Mouse (Mus musculus) forebrain, embryonic 10.5 days (tissue): ENCODE results near the gene Olfr1214. TPM values are rescaled to one million over a fixed set of nuclear protein-coding genes. Genes with fewer than 3 reads are reported as not detected.
"Not testable (repeated sequence)": the region's sequence is repeated elsewhere in the genome, so short reads cannot be mapped to it uniquely, and the experiment has no call there.

Experiments used
- DNase-seq: peaks from one replicate; pipeline ENCODE4 v3.0.0-alpha.2; 2017; ENCODE audit warnings: low spot score; ENCODE audit errors: extremely low spot score
- H3K27ac ChIP-seq: fragments of 300-500 bp; sonication (generic); 2 replicates; pipeline ENCODE4 v1.5.1; 2016; ENCODE audit warnings: mild to moderate bottlenecking
- H3K27me3 ChIP-seq: fragments of 300-500 bp; sonication (generic); 2 replicates; pipeline ENCODE4 v1.6.1; 2016; ENCODE audit warnings: mild to moderate bottlenecking; ENCODE audit not compliant: poor library complexity, severe bottlenecking
- H3K36me3 ChIP-seq: fragments of 300-500 bp; sonication (generic); replicated peaks from 2 replicates; pipeline ENCODE4 v1.6.1; 2016; ENCODE audit warnings: mild to moderate bottlenecking, moderate library complexity
- H3K4me1 ChIP-seq: fragments of 300-500 bp; sonication (generic); 2 replicates; pipeline ENCODE4 v1.6.1; 2016
- H3K4me3 ChIP-seq: fragments of 300-500 bp; sonication (generic); 2 replicates; pipeline ENCODE4 v1.5.1; 2016; ENCODE audit warnings: mild to moderate bottlenecking, moderate library complexity
- H3K9me3 ChIP-seq: fragments of 300-500 bp; sonication (generic); 2 replicates; pipeline ENCODE4 v1.6.1; 2016; ENCODE audit warnings: mild to moderate bottlenecking, moderate library complexity
- WGBS: fragments of 180-500 bp; shearing (Covaris S2); methylation state at CpG from one replicate; pipeline ENCODE4 v1.1.7; 2016; 5-methylcytosine and 5-hydroxymethylcytosine counted together
- polyA plus RNA-seq: library from polyadenylated mRNA; unstranded; fragments of >200 nt; fragmentation: Nextera tagmentation; extraction: Ambion mirVana; gene quantifications from 2 replicates; pipeline ENCODE4 v1.2.1, GENCODE M21; 2016

The Olfr1214 gene
- not detected in 2 replicates for polyA plus RNA-seq

DNA sequence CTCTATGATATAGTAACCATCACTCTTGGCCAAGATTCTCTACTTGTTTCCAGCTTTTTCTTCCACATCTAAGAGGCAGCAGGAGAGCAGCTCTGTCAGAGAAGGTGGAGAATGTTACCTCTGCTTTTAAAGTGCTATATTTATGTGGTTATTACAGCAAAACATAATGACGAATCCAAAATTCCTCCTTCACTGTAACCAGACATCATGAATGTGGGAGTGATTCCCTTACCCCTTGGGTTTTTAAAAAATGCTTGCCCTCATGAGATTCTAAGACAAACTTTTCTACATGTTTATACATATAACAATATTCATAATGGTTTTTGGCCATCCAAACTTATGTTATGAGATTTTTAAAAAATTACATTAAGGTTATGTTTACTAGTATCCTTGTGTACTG, at the start of gene Olfr1214:
Gene Olfr1214, minus strand, starts transcription at position 101 of the 400 bp plus-strand sequence.
- Histone ChIP-seq H3K9me3 (no peaks in the 10 kb centered on the region), H3K4me3 (no peak within 1 kb of the TSS), H3K27ac (no peak within 1 kb of the TSS), H3K27me3 (no peaks in the 10 kb centered on the region), H3K4me1 (no peaks in the 10 kb centered on the region), H3K36me3 (no peaks in the 10 kb centered on the region)
- DNase-seq = no peak
- 82% methylated on average over 1 of the region's 1 CpGs for WGBS

DNA sequence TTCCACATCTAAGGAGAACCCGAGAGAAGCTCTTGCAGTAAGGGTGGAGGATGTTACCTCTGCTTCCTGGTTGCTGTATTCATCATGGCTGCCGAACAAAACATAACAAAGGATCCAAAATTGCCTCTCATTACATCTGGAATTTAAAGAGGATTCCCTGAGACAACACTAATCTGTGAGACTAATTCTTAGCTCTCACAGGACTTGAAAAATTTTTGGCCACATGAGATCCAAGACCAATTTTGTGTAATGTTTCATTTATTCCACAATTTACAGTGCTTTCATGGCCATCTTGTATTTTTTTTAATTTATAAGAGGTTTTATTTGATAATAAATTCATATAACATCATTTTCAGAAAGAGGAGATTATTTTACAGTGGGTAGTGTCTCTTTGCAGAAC, 39.5 kb upstream of the Olfr1214 start, which contains the start of gene Olfr1217:
Gene Olfr1217, minus strand, starts transcription at position 101 of the 400 bp plus-strand sequence.
- no peaks in the 10 kb centered on the region for H3K9me3 ChIP-seq
- H3K27ac ChIP-seq = no peak within 1 kb of the TSS
- H3K4me1 ChIP-seq = no peaks in the 10 kb centered on the region
- no peak for DNase-seq
- no peaks in the 10 kb centered on the region for H3K27me3 ChIP-seq
- H3K36me3 ChIP-seq = no peaks in the 10 kb centered on the region
- H3K4me3 ChIP-seq = no peak within 1 kb of the TSS
- WGBS = 91% methylated on average over 2 of the region's 2 CpGs

DNA sequence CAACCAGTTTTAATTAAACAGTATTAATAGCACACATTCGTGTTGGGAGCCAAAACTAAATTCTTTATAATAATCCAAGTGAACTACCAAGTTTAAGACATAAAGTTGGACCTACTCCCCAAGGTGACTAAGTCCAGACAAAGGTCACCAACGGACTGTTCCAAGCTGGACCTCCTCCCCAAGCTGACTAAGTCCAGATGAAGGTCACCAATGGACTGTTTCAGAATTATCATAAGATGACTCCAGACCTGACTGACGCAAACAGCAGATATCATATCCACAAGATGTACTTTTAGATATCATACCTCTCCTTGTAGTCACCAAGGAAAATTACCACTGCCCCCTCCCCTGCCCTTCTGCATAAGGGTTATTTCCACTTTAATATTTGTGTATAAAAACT, 29.0 kb upstream of the Olfr1214 start:
- 81% methylated on average over 3 of the region's 3 CpGs for WGBS
- H3K4me1 ChIP-seq, DNase-seq: not testable (repeated sequence)

DNA sequence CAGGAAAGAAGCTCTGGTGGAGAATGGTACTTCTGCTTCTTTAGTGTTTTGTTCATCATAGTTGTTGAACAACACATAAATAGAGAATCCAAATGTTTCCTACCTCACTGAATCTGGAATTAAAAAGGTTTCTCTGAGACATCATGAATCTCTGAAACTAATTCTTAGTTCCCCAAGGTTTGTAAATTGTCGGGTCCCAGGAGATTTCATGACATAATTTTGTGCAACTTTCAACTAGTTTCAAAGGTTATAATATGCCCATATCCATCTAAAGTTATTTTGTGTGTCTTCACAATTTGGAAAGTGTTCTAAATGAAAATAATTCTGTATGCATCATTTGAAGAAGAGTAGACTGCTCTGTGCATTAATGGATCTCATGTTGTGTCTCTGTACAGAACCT, 25.8 kb upstream of the Olfr1214 start, which contains the start of gene Olfr1216:
Gene Olfr1216, minus strand, starts transcription at position 101 of the 400 bp plus-strand sequence.
- Histone ChIP-seq H3K27me3 (no peaks in the 10 kb centered on the region), H3K9me3 (no peaks in the 10 kb centered on the region), H3K36me3 (no peaks in the 10 kb centered on the region), H3K4me3 (no peak within 1 kb of the TSS), H3K4me1 (no peaks in the 10 kb centered on the region), H3K27ac (no peak within 1 kb of the TSS)
- DNase-seq = no peak
- 85% methylated on average over 1 of the region's 1 CpGs for WGBS

More for the DNA sequence above, 29.0 kb upstream of the Olfr1214 start:
- not testable (repeated sequence) for H3K9me3 ChIP-seq, H3K4me3 ChIP-seq, H3K27me3 ChIP-seq, H3K36me3 ChIP-seq, H3K27ac ChIP-seq

DNA sequence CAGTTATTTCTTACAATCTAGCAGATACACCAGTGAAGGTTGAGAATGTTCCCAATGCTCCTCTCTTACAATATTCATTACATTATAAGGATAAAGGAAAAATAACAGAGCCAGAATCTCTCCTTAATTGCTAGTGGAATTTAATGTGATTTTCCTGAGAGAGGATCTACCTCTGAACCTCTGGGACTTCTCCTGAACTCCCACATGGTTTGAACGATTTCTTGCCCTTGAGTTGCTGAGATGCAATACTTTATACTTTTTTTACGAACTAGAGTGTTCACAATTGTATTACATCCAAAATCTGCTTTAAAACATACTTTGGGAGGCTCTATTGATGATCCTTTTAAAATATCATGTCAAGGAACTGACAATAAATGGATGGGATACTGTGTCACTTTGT, 14.4 kb upstream of the Olfr1214 start, which contains the start of gene Olfr1215:
Gene Olfr1215, minus strand, starts transcription at position 101 of the 400 bp plus-strand sequence.
- Histone ChIP-seq H3K27ac (no peak within 1 kb of the TSS), H3K4me3 (no peak within 1 kb of the TSS), H3K27me3 (no peaks in the 10 kb centered on the region), H3K9me3 (no peaks in the 10 kb centered on the region), H3K4me1 (no peaks in the 10 kb centered on the region), H3K36me3 (no peaks in the 10 kb centered on the region)
- 84% methylated on average over 2 of the region's 2 CpGs for WGBS
- DNase-seq = no peak

DNA sequence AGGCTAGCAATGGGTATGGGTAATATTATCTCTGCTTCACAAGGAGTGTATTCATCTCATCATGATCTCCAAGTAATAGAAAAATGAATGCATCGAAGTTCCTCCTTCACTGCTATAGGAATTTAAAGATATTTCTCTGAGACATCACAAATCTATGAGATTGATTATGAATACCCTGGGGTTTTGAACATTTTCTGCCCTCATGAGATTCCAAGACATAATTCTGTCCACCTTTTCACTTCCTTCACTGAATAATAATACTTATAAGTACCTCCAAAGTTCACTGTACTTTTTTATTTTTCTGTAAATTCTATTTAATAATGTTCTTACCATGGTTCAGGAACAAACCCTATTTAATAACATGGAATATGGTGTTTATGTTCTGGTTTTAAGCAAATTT, 12.3 kb downstream of the Olfr1214 start, which contains the start of gene Gm13762:
Gene Gm13762, minus strand, starts transcription at position 101 of the 400 bp plus-strand sequence.
- H3K36me3 ChIP-seq = no peaks in the 10 kb centered on the region
- no peaks in the 10 kb centered on the region for H3K4me1 ChIP-seq
- WGBS = 100% methylated on average over 1 of the region's 1 CpGs

DNA sequence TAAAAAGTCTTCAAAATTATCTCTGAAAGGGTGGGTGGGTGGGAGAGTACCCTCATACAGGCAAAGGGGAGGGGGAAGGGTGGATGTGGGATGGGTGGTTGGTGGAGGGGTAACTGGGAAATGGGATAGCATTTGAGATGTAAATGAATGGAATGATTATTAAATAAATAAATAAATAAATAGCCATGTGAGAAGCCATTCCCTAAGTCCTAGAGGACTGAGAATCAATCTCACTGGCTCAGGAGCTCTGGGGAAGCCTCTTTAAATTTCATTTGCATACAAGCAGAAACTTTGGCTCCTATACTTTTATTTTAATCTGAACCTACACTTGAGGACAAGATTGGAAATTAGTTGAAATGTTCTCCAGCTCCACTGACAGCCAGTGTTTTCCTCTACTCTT, 38.8 kb downstream of the Olfr1214 start, which contains the start of gene Olfr1212:
Gene Olfr1212, plus strand, starts transcription at position 301 of the 400 bp plus-strand sequence.
- H3K4me1 ChIP-seq = no peaks in the 10 kb centered on the region
- H3K4me3 ChIP-seq = no peak within 1 kb of the TSS
- H3K27me3 ChIP-seq = no peaks in the 10 kb centered on the region
- no peak within 1 kb of the TSS for H3K27ac ChIP-seq
- H3K36me3 ChIP-seq = no peaks in the 10 kb centered on the region
- H3K9me3 ChIP-seq = no peaks in the 10 kb centered on the region
- DNase-seq = no peak

More for the DNA sequence above, 12.3 kb downstream of the Olfr1214 start, which contains the start of gene Gm13762:
- Histone ChIP-seq H3K4me3 (no peak within 1 kb of the TSS), H3K27ac (no peak within 1 kb of the TSS), H3K27me3 (no peaks in the 10 kb centered on the region), H3K9me3 (no peaks in the 10 kb centered on the region)
- no peak for DNase-seq

DNA sequence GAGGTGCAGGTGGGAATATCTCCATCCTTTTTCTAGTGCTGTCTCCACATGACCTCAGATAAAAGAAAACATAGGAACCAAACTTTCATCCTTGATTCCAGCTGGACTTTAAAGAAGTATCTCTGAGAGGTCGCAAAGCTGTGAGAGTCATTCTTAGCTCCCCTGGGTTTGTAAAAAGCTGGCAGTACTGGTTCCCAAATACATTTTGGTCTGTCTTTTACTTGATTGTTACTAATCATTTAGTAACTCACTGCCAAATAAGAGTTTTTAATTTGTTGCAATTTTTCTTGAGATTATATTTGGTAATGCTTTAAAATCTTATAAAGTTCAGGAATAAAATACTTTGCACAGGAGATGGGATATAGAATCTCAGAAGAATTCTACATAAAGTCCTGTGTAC, 54.4 kb downstream of the Olfr1214 start, which contains the start of gene Olfr1211:
Gene Olfr1211, minus strand, starts transcription at position 101 of the 400 bp plus-strand sequence.
- no peak within 1 kb of the TSS for H3K4me3 ChIP-seq
- no peak within 1 kb of the TSS for H3K27ac ChIP-seq
- 86% methylated on average over 1 of the region's 1 CpGs for WGBS
- H3K36me3 ChIP-seq = no peaks in the 10 kb centered on the region
- no peaks in the 10 kb centered on the region for H3K4me1 ChIP-seq
- no peaks in the 10 kb centered on the region for H3K27me3 ChIP-seq
- no peak for DNase-seq
- H3K9me3 ChIP-seq = no peaks in the 10 kb centered on the region

Other genes with a start within 250 kb of the Olfr1214 start
- gene Olfr1198, start 241.3 kb downstream of the Olfr1214 start, polyA plus RNA-seq = not detected in 2 replicates
- gene Olfr1199, start 232.2 kb downstream of the Olfr1214 start, polyA plus RNA-seq = not detected in 2 replicates
- not detected in 2 replicates for gene Olfr1200, start 222.2 kb downstream of the Olfr1214 start, polyA plus RNA-seq
- gene Olfr1201, start 199.6 kb downstream of the Olfr1214 start, polyA plus RNA-seq = not detected in 2 replicates
- gene Olfr1202, start 178.2 kb downstream of the Olfr1214 start, polyA plus RNA-seq = 0.04 TPM in 1 of 2 replicates, not detected in the other
- not detected in 2 replicates for gene Olfr1205, start 162.9 kb downstream of the Olfr1214 start, polyA plus RNA-seq
- not detected in 2 replicates for gene Olfr1204, start 143.4 kb downstream of the Olfr1214 start, polyA plus RNA-seq
- not detected in 2 replicates for gene Olfr1206, start 129.4 kb downstream of the Olfr1214 start, polyA plus RNA-seq
- gene Olfr1208, start 90.3 kb downstream of the Olfr1214 start, polyA plus RNA-seq = not detected in 2 replicates
- not detected in 2 replicates for gene Olfr1209, start 77.5 kb downstream of the Olfr1214 start, polyA plus RNA-seq
- gene Olfr1211, start 54.5 kb downstream of the Olfr1214 start, polyA plus RNA-seq = not detected in 2 replicates
- not detected in 2 replicates for gene Olfr1212, start 38.7 kb downstream of the Olfr1214 start, polyA plus RNA-seq
- gene Gm13762, start 12.4 kb downstream of the Olfr1214 start, polyA plus RNA-seq = not detected in 2 replicates
- not detected in 2 replicates for gene Olfr1215, start 14.3 kb upstream of the Olfr1214 start, polyA plus RNA-seq
- gene Olfr1216, start 25.7 kb upstream of the Olfr1214 start, polyA plus RNA-seq = not detected in 2 replicates
- not detected in 2 replicates for gene Olfr1217, start 39.4 kb upstream of the Olfr1214 start, polyA plus RNA-seq
- gene Olfr1218, start 68.5 kb upstream of the Olfr1214 start, polyA plus RNA-seq = not detected in 2 replicates
- not detected in 2 replicates for gene Olfr1219, start 90.9 kb upstream of the Olfr1214 start, polyA plus RNA-seq
- gene Olfr1220, start 114.2 kb upstream of the Olfr1214 start, polyA plus RNA-seq = not detected in 2 replicates
- gene Olfr1221, start 124.6 kb upstream of the Olfr1214 start, polyA plus RNA-seq = not detected in 2 replicates
- gene Olfr1222, start 140.4 kb upstream of the Olfr1214 start, polyA plus RNA-seq = not detected in 2 replicates
- not detected in 2 replicates for gene Olfr1223, start 158.9 kb upstream of the Olfr1214 start, polyA plus RNA-seq
- gene Olfr1224-ps1, start 171.4 kb upstream of the Olfr1214 start, polyA plus RNA-seq = not detected in 2 replicates
- gene Olfr1225, start 182.0 kb upstream of the Olfr1214 start, polyA plus RNA-seq = not detected in 2 replicates
- gene Olfr1226, start 207.4 kb upstream of the Olfr1214 start, polyA plus RNA-seq = not detected in 2 replicates